Comparison of ENCODE assay signal across 11 mouse cellular contexts in the genomic region with DNA sequence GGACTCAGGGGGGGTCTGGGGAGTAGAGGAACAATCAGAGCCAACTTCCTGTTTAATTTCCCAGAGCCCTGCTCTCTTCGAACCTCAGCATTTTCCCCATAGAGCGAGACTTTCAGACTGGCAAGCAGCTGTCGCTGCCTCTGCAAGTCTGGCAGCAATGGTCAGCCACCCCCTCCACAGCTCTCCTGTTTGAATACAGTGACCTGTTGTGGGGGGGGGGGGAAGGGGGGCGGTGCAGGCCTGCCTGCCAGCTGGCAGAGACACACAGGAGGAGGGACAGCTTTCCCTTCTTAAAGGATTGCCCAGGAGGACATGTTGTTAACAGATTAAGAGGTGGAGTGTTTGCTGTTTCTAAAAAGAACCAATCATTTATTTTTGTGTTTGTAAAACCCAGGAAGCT. TPM values are rescaled to one million over a fixed set of nuclear protein-coding genes. Genes with fewer than 3 reads are reported as not detected.
DNase-seq lines count a peak whose midpoint lies in the region; ATAC-seq lines count a peak whose summit lies in the region.
"Had no signal": no experiment of that assay in that cellular context is flagged by ENCODE, and none has a peak within 500 bp of the region (broad histone marks: within the 10 kb centered on the region; RNA-seq: fewer than 3 reads in every experiment).

No protein-coding gene starts in this region.

- H3K27me3 ChIP-seq in kidney, embryonic 15.5 days = peaks cover 42% of the 10 kb centered on the region
- H3K27me3 ChIP-seq in kidney, embryonic 14.5 days (ENCODE audit: control insufficient read depth, insufficient read depth, low read length) = no peaks in the 10 kb centered on the region
- no peaks in the 10 kb centered on the region for H3K27me3 ChIP-seq in neural tube, embryonic 14.5 days (ENCODE audit: control insufficient read depth, insufficient read depth, low read length)
- H3K27me3 ChIP-seq in neural tube, embryonic 15.5 days (replicated peaks) = no peaks in the 10 kb centered on the region; the same call in 1 of the 2 replicates
- H3K27me3 ChIP-seq in intestine, embryonic 16.5 days (replicated peaks; ENCODE audit: control insufficient read depth, insufficient read depth, low read length) = 0 out of 2 replicates have a peak, but pooled peaks cover 3% of the 10 kb centered on the region
- no peaks in the 10 kb centered on the region; the same call in 1 of the 2 replicates for H3K27me3 ChIP-seq in stomach, embryonic 16.5 days (ENCODE audit: control insufficient read depth, insufficient read depth, low read length)

- WGBS in kidney, embryonic 15.5 days = 38% methylated on average over 4 of the region's 4 CpGs
- WGBS in kidney, embryonic 14.5 days = 64% methylated on average over 3 of the region's 4 CpGs
- WGBS in neural tube, embryonic 14.5 days = 29% methylated on average over 3 of the region's 4 CpGs
- 46% methylated on average over 3 of the region's 4 CpGs for WGBS in neural tube, embryonic 15.5 days
- 43% methylated on average over 3 of the region's 4 CpGs for WGBS in intestine, embryonic 16.5 days
- WGBS in stomach, embryonic 16.5 days = 30% methylated on average over 3 of the region's 4 CpGs

- no peaks in the 10 kb centered on the region for H3K9me3 ChIP-seq in kidney, embryonic 15.5 days (replicated peaks)
- H3K9me3 ChIP-seq in kidney, embryonic 14.5 days (ENCODE audit: control insufficient read depth, low read length) = no peaks in the 10 kb centered on the region
- H3K9me3 ChIP-seq in neural tube, embryonic 14.5 days (ENCODE audit: control insufficient read depth, low read length) = no peaks in the 10 kb centered on the region
- H3K9me3 ChIP-seq in neural tube, embryonic 15.5 days (replicated peaks) = no peaks in the 10 kb centered on the region
- no peaks in the 10 kb centered on the region for H3K9me3 ChIP-seq in intestine, embryonic 16.5 days (ENCODE audit: control insufficient read depth, low read length)
- H3K9me3 ChIP-seq in stomach, embryonic 16.5 days (replicated peaks; ENCODE audit: control insufficient read depth, low read length) = no peaks in the 10 kb centered on the region
- H3K9me3 ChIP-seq: limb, embryonic 15.5 days had no signal

- peak; percentile 69; the same call in 1 of the 2 replicates for ATAC-seq in kidney, embryonic 15.5 days (replicated peaks; ENCODE audit: low FRiP score)
- no peak for ATAC-seq in kidney, embryonic 14.5 days (ENCODE audit: low FRiP score, low TSS enrichment)
- 0 out of 2 replicates have a peak, but pooled peaks have one; percentile 31 for ATAC-seq in neural tube, embryonic 14.5 days (ENCODE audit: low read depth)
- ATAC-seq in neural tube, embryonic 15.5 days (ENCODE audit: low FRiP score) = no peak
- ATAC-seq in intestine, embryonic 16.5 days = peak; percentile 40; the same call in 1 of the 2 replicates
- ATAC-seq in stomach, embryonic 16.5 days (ENCODE audit: insufficient read depth, low FRiP score) = peak; percentile 44

- H3K4me3 ChIP-seq in kidney, embryonic 15.5 days (replicated peaks) = no peak overlapping the region
- no peak overlapping the region for H3K4me3 ChIP-seq in kidney, embryonic 14.5 days (ENCODE audit: low read length)
- no peak overlapping the region for H3K4me3 ChIP-seq in neural tube, embryonic 14.5 days (ENCODE audit: low read depth, low read length)
- H3K4me3 ChIP-seq in neural tube, embryonic 15.5 days (replicated peaks) = no peak overlapping the region
- H3K4me3 ChIP-seq in intestine, embryonic 16.5 days (ENCODE audit: low read length) = no peak overlapping the region
- H3K4me3 ChIP-seq in stomach, embryonic 16.5 days (replicated peaks; ENCODE audit: low read length) = no peak overlapping the region
- H3K4me3 ChIP-seq: erythroblast, embryonic 14.5 days; limb, embryonic 15.5 days had no signal

- H3K27ac ChIP-seq in kidney, embryonic 15.5 days = 0 out of 2 replicates have a peak overlapping the region, but pooled peaks have one; percentile 9
- H3K27ac ChIP-seq in kidney, embryonic 14.5 days (ENCODE audit: low read depth, low read length) = no peak overlapping the region
- H3K27ac ChIP-seq in neural tube, embryonic 14.5 days (ENCODE audit: low read depth, low read length) = no peak overlapping the region
- no peak overlapping the region for H3K27ac ChIP-seq in neural tube, embryonic 15.5 days (replicated peaks)
- no peak overlapping the region for H3K27ac ChIP-seq in intestine, embryonic 16.5 days (ENCODE audit: low read length)
- H3K27ac ChIP-seq in stomach, embryonic 16.5 days (ENCODE audit: low read length) = no peak overlapping the region
- H3K27ac ChIP-seq: limb, embryonic 15.5 days had no signal

- H3K36me3 ChIP-seq in kidney, embryonic 15.5 days = no peaks in the 10 kb centered on the region
- no peaks in the 10 kb centered on the region for H3K36me3 ChIP-seq in kidney, embryonic 14.5 days (ENCODE audit: control insufficient read depth, insufficient read depth, low read length)
- no peaks in the 10 kb centered on the region for H3K36me3 ChIP-seq in neural tube, embryonic 14.5 days (ENCODE audit: control insufficient read depth, insufficient read depth, low read length)
- H3K36me3 ChIP-seq in neural tube, embryonic 15.5 days = no peaks in the 10 kb centered on the region
- no peaks in the 10 kb centered on the region for H3K36me3 ChIP-seq in intestine, embryonic 16.5 days (ENCODE audit: control insufficient read depth, insufficient read depth, low read length)
- no peaks in the 10 kb centered on the region for H3K36me3 ChIP-seq in stomach, embryonic 16.5 days (ENCODE audit: control insufficient read depth, insufficient read depth, low read length)
- H3K36me3 ChIP-seq: limb, embryonic 15.5 days had no signal

- no peak overlapping the region for H3K4me2 ChIP-seq in kidney, embryonic 15.5 days
- no peak overlapping the region for H3K4me2 ChIP-seq in kidney, embryonic 14.5 days (replicated peaks; ENCODE audit: low read depth, low read length)
- H3K4me2 ChIP-seq in neural tube, embryonic 14.5 days (ENCODE audit: low read depth, low read length) = no peak overlapping the region
- no peak overlapping the region for H3K4me2 ChIP-seq in neural tube, embryonic 15.5 days
- H3K4me2 ChIP-seq in intestine, embryonic 16.5 days (ENCODE audit: low read depth, low read length) = no peak overlapping the region
- no peak overlapping the region for H3K4me2 ChIP-seq in stomach, embryonic 16.5 days (ENCODE audit: low read depth, low read length)
- H3K4me2 ChIP-seq: limb, embryonic 15.5 days had no signal

- H3K4me1 ChIP-seq in kidney, embryonic 15.5 days = no peaks in the 10 kb centered on the region
- H3K4me1 ChIP-seq in kidney, embryonic 14.5 days (ENCODE audit: control insufficient read depth, insufficient read depth, low read length) = no peaks in the 10 kb centered on the region
- no peaks in the 10 kb centered on the region for H3K4me1 ChIP-seq in neural tube, embryonic 14.5 days (ENCODE audit: control insufficient read depth, insufficient read depth, low read length)
- H3K4me1 ChIP-seq in neural tube, embryonic 15.5 days = no peaks in the 10 kb centered on the region
- no peaks in the 10 kb centered on the region for H3K4me1 ChIP-seq in intestine, embryonic 16.5 days (ENCODE audit: control insufficient read depth, insufficient read depth, low read length)
- no peaks in the 10 kb centered on the region for H3K4me1 ChIP-seq in stomach, embryonic 16.5 days (ENCODE audit: control insufficient read depth, insufficient read depth, low read length)
- H3K4me1 ChIP-seq: limb, embryonic 15.5 days had no signal

- no peak for DNase-seq in cerebellum, postnatal 25 days
- DNase-seq: gastrocnemius, postnatal 36 days; right cerebral cortex, postnatal 25 days had no signal

- H3K9ac ChIP-seq in kidney, embryonic 15.5 days = no peak overlapping the region
- H3K9ac ChIP-seq in kidney, embryonic 14.5 days (ENCODE audit: low read depth, low read length) = no peak overlapping the region
- no peak overlapping the region for H3K9ac ChIP-seq in neural tube, embryonic 14.5 days (replicated peaks; ENCODE audit: low read depth, low read length)
- H3K9ac ChIP-seq in neural tube, embryonic 15.5 days (replicated peaks) = no peak overlapping the region
- no peak overlapping the region for H3K9ac ChIP-seq in intestine, embryonic 16.5 days (ENCODE audit: low read depth, low read length)
- H3K9ac ChIP-seq in stomach, embryonic 16.5 days (ENCODE audit: low read length) = peak overlapping the region; percentile 48; the same call in 1 of the 2 replicates
- H3K9ac ChIP-seq: limb, embryonic 15.5 days had no signal

RNA-seq across cellular contexts. Expression of a gene that starts 50.3 kb away (rescaled TPM):
- polyA plus RNA-seq in kidney, embryonic 15.5 days (2015; fragmentation: Nextera tagmentation; extraction: Ambion mirVana) = 42.7 and 44.0 TPM in 2 replicates
- polyA plus RNA-seq in kidney, embryonic 14.5 days (2014; fragmentation: Nextera tagmentation; extraction: Ambion mirVana) = 47.4 and 58.2 TPM in 2 replicates
- 89.1 and 98.9 TPM in 2 replicates for polyA plus RNA-seq in neural tube, embryonic 14.5 days (2014; fragmentation: Nextera tagmentation; extraction: Ambion mirVana)
- 87.2 and 88.0 TPM in 2 replicates for polyA plus RNA-seq in neural tube, embryonic 15.5 days (2015; fragmentation: Nextera tagmentation; extraction: Ambion mirVana)
- polyA plus RNA-seq in intestine, embryonic 16.5 days (2015; fragmentation: Nextera tagmentation; extraction: Ambion mirVana) = 17.3 and 19.7 TPM in 2 replicates
- 30.6 and 32.0 TPM in 2 replicates for polyA plus RNA-seq in stomach, embryonic 16.5 days (2015; fragmentation: Nextera tagmentation; extraction: Ambion mirVana)

Comparison
In these comparisons a context has a peak if more than half of its experiments do, and no peak if none do; other contexts are left out.
1. ATAC-seq: peak in kidney, embryonic 15.5 days (single experiment), neural tube, embryonic 14.5 days (single experiment), intestine, embryonic 16.5 days (single experiment) and stomach, embryonic 16.5 days (single experiment); none in kidney, embryonic 14.5 days (single experiment) and neural tube, embryonic 15.5 days (single experiment).